Mouse (Mus musculus) erythroblast, embryonic 14.5 days (primary cell): ENCODE data around the gene Phactr4.

Source experiments
- GATA1 ChIP-seq: IDR thresholded peaks from 2 replicates; pipeline ENCODE4 v1.6.1; 2012; ENCODE audit warnings: low read length, inconsistent platforms, mixed read lengths
- TAL1 ChIP-seq: IDR thresholded peaks from 3 replicates; pipeline ENCODE4 v1.6.1; 2012; ENCODE audit warnings: low read length, inconsistent platforms, mixed read lengths

- TF ChIP-seq GATA1, result no peak
- TF ChIP-seq TAL1, result no peak
Measured at GRCm38 (mm10) chr4:132446105-132446504, 23.8 kb upstream of the Phactr4 start.
